Mouse (Mus musculus) cerebellum, adult (tissue): Measurements from ENCODE around the gene Usp6nl.

Experiments used
- ATAC-seq: cut with Nextera tagmentation; 2 replicates; pipeline ENCODE4 v1.9.2; 2017; ENCODE audit warnings: mild to moderate bottlenecking, moderate library complexity, mixed read lengths; ENCODE audit not compliant: insufficient number of reproducible peaks, low FRiP score, low TSS enrichment

Usp6nl gene

DNA sequence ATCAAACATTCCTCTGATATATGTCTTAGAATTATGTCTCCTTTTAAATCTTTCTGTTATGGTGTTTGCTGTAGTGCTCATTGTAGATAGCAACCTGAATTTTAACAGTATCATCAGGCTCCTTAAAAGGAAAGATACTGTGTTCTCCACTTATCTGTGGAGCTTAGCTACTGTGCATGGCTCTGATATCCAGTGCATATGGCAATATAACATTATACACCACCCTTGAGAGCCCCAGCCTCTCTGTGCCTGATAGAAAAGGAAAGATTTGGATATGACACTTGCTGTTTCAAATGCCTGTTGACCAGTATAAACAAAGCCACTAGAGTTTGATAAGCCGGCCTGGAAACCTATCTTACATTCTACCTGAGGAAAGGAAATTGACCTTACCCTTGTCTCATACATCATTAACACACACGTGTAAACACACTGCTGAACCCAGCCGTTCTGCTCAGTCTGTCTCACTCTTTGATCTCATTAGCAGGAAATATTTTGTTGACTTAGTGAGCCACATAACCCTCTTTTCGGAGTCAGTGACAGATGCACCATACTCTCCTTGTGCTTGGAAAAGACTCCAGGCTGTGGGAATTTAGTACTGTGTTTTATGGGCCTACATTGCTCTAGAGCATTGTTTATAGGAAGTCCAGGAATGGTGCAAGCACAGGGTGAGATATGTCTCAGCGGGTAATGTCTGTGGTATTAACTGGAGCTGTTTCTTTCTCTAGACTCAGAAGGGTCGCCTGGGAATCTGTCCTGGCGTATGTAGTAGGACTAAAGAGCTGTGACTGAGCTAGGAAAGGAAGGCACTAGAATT is 9.1 kb downstream of the Usp6nl start:
- ATAC-seq, result no peak

DNA sequence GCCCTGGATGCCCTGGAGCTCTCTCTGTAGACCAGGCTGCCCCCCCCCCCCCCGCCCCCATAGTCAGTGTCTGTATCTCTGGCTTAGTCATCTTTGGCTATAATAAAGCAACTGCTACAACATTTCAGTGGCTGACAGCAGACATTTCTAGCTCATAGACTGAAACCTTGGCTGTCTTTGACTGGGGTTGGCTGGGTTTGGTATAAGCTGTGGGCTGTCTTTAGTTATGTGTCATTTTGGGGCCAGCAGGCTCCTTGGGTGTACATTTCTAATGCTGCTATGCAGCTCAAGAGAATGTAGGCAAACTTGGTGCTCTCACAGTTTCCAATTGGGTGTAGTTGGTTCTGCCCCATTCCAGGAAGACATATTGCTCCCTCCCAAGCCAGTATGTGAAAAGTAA is 11.1 kb downstream of the Usp6nl start:
- ATAC-seq, result no peak

DNA sequence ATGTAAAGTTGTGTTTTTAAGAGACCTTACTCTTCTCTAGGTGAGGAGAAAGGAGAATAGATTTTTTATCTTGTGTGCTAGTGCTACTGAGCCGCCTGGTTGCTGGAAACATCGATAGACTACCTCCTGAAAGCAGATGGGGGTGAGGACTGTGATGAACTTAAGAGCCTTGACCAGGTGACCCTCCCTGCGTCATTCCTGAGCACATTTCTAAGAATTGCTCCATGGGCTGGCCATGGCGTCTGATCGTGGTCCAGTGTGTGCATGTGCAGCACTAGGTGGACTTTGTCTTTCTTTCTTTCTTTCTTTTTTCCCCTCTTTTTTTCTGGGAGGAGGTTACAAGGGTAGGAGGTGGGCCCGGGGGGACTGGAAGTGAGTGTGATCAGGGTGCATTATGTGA is 11.5 kb downstream of the Usp6nl start:
- ATAC-seq, result no peak

DNA sequence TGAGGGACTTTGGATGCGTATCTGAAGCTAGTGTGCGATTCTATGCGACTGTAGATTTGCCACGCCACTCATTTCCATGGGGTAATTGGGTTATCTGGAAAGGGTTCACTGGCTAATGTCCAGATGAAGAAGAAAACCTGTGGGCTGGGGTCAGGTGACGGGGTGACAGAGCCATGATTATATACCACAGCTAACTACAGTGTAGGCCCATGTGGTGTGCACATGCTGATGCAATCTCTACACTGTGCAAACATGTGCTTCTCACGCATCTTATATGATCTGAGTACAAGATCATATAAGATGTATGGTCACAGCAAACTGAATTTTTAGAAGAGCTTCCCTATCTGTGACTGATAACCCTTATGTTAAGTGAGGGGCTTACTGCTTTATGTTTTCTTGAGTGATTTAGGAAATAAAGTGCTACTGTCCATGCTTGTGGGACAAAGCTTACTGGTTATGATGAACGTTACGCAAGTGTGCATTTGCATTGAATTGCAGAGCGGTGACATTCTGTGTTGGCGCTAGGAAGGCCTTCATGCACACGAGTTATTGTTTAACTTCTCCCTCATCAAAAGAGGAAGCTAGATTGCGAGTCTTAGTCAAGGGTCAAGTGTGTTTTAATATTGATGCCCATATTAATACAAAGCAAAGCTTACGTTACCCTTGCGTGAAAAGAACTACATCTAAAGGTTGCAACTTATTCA is 12.7 kb downstream of the Usp6nl start:
- ATAC-seq, result no peak

DNA sequence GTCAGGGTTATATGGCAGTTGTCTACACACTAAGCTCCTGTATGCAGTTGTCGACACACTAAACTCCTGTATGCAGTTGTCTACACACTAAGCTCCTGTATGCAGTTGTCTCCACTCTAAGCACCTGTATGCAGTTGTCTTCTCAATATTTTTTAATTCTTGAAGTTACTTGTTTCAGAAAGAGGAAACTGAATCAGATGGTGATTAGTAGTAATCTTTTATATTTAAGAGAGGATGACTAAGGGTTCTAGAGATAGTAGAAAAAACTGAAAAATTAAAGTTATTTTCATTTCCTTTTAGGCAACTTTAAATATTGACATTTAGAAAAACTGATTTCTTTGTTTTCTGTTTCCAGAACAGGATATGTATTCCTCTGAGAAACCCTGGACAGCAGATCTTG is 13.5 kb downstream of the Usp6nl start:
- no peak for ATAC-seq

GRCm38 (mm10) chr2:6336649-6337048 is 14.2 kb downstream of the Usp6nl start:
- ATAC-seq, result no peak

DNA sequence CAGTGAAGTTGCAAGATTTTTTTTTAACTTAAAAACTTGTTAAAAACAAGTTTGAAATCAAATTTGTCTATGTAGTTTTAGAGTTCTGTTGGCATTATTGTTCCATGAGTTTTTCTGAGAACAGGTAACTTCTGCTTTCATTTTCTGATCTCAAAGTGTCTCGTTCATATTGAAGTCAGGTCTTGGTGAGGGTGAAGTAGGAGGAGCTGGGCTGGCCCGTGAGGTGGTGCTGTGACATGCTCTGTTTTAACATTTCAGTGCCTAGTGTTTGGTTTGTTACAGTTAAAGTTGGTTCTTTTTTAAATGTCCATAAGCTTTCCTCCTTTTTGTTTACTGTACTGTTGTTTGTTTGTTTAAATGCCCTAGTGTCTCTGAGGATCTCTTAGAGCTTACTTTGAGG is 15.0 kb downstream of the Usp6nl start:
- no peak for ATAC-seq

DNA sequence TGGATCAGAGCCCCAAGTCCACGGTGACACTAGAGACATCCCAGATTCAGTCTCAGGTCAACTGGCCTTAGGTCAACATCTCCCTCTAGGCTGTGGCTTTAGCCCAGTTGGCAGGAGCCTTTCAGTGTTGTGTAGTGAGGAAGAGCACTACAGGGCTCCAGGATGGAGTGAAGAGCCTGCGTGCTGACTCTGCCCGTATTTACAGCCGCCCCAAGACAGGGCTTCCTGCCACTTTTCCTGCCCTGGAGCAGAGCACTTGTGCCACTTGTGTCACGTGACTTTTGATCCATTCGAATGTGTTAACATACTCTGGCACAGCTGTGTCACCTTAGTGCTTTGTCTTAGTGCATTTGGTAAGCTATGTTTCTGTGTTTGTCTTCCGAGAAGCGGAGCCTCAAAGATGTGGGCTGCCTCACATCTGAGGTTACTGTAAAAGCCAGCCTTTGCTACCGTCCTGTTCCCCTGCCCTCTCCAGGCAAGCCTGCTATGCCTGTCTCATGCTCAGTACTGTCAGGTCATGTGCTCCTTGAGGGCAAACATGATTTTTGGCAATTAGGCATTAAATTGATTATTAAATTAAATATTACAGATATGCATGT is 15.7 kb downstream of the Usp6nl start:
- ATAC-seq, result peak; percentile 60; the same call in 1 of the 2 replicates

DNA sequence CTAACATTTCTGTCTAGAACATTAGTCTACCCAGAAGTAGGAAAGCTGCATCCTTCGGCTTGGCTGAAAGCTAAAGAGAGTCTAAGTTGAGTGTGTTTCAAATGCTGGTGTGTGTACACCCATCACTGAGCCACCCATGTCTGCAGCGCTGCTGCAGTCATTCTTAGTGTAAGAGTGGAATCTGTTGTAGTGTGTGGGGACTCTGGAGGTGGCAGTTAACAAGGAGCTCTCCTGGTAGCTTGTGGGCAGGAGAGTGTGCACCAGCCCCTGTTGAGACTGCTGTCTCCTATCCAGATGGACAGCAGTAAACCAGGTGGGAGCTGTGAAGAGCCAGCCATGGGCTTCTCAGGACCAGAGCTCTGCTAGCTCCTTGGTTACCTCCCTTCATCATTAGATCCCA is 18.0 kb downstream of the Usp6nl start:
- peak; percentile 60 for ATAC-seq

DNA sequence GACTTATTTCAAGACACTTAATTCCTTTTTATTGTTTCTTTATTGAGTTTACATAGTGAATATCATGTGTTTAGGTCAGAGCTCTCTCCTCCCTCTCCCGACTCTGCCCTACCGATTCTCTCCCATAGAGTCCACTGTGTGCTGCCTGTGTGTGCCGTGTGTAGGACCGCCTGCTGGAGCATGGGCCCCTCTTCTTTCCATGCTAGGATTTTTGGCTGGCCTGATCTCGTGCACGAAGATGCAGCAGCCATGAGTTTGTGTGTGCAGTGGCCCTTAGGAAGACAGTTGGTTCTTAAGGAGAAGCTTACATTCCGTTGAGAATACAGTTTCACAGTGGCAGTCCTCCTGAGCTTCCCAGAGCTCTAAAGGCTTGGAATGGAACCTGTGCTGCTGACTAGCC is 19.0 kb downstream of the Usp6nl start:
- no peak for ATAC-seq

GRCm38 (mm10) chr2:6349256-6350092 is 27.0 kb downstream of the Usp6nl start:
- ATAC-seq, result peak; percentile 65

- ATAC-seq, result no peak
Measured at GRCm38 (mm10) chr2:6350164-6350563, 27.7 kb downstream of the Usp6nl start.

GRCm38 (mm10) chr2:6350931-6351695 is 28.6 kb downstream of the Usp6nl start:
- ATAC-seq, result 0 out of 2 replicates have a peak, but pooled peaks have one; percentile 23

GRCm38 (mm10) chr2:6352541-6352971 is 30.1 kb downstream of the Usp6nl start:
- ATAC-seq, result no peak

DNA sequence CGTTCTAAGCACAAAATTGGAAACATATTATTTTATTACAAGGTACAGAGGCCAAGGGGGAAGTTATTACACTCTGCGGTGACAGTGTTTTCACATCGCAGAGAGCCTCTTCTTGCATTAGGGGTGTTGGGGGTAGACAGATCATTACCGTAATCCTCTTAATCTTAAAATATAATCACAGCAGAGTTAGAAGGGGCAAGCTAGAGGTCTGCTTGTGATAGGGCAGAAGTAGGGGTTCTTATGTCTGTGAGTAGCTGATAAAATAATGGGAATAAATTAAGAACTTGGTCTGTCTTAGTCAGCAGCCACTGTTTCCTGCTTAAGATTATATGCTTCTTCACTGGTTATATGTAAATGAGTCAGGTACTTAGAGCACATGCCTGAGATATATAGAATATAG is 30.6 kb downstream of the Usp6nl start:
- no peak for ATAC-seq

DNA sequence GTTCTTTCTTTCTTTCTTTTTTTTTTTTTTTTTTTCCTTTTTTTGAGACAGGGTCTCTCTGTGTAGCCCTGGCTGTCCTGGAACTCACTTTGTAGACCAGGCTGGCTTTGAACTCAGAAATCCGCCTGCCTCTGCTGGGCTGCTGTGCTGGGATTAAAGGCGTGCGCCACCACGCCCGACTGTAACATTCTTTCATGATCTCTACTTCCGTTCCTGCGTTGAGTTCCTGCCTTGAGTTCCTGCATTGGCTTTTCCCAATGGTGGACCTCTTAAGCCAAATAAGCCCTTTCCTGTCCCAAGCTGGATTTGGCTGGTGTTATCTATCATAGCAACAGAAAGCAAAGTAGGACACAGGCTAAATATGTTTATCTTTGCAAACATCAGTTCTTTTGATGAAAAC is 34.8 kb downstream of the Usp6nl start:
- ATAC-seq, result no peak

GRCm38 (mm10) chr2:6359645-6360044 is 37.2 kb downstream of the Usp6nl start:
- ATAC-seq, result no peak

GRCm38 (mm10) chr2:6363126-6363525 is 40.7 kb downstream of the Usp6nl start:
- no peak for ATAC-seq

DNA sequence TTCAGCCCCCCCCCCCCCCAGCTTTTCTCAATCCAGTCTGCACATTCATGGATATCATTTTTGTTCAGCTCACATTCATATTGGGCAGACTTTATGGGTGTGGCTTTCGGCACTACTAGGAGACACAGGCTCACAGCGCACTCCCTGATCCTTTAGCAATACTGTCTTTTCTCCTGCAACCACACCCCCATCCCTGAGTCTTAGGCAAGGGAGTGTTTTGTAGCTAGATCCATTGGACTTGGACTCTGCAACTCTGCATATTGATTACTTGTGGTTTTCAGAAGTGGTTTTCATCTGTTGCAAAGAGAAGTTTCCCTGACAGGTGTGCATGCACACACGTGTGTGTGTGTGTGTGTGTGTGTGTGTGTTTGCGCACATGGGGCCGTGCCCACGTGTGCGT is 41.5 kb downstream of the Usp6nl start:
- ATAC-seq, result no peak

DNA sequence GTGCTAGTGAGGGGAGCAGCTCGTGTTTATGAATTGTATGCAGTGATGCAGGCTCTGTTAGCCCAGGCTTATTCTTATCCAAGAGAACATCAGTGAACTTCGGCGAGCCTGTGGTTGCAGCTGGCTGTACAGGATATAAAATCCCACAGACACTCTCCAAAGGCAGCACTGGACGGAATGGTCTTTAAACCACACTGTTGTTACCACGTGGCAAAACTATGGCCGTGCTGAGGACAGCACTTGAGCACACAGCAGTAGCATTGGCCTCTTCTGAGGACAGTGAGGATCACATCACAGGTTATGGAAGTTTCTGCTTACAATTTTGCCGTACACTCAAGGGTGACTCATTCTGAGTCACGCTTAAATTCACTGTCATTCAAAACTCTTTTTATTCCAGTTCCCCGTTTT is 44.1 kb downstream of the Usp6nl start:
- no peak for ATAC-seq
